Mouse (Mus musculus) liver, adult (tissue): ENCODE data around the gene Abca5.

ENCODE experiments used
- GATA4 ChIP-seq: IDR thresholded peaks from 2 replicates; pipeline ENCODE4 v1.6.1; 2014; ENCODE audit warnings: mild to moderate bottlenecking, low read length; ENCODE audit not compliant: insufficient replicate concordance

Abca5 gene

GRCm38 (mm10) chr11:110337289-110338245, at the start of gene Abca5:
Gene Abca5, minus strand, starts transcription at chr11:110337716.
- TF ChIP-seq GATA4 = no peak

GRCm38 (mm10) chr11:110385487-110385886, 48.0 kb upstream of the Abca5 start:
- TF ChIP-seq GATA4 = no peak

- TF ChIP-seq GATA4 = no peak
These were observed 42.8 kb upstream of the Abca5 start for GRCm38 (mm10) chr11:110380310-110380668.

GRCm38 (mm10) chr11:110379661-110380309, 42.3 kb upstream of the Abca5 start:
- no peak for TF ChIP-seq GATA4

- no peak for TF ChIP-seq GATA4
These were observed 36.5 kb upstream of the Abca5 start for GRCm38 (mm10) chr11:110374036-110374435.

GRCm38 (mm10) chr11:110372266-110372954, 34.9 kb upstream of the Abca5 start:
- TF ChIP-seq GATA4 = no peak

GRCm38 (mm10) chr11:110371827-110372226, 34.3 kb upstream of the Abca5 start:
- no peak for TF ChIP-seq GATA4

- no peak for TF ChIP-seq GATA4
These were observed 31.9 kb upstream of the Abca5 start for GRCm38 (mm10) chr11:110369312-110370019.

GRCm38 (mm10) chr11:110367638-110368037, 30.1 kb upstream of the Abca5 start:
- TF ChIP-seq GATA4 = peak; percentile 61

GRCm38 (mm10) chr11:110366902-110367301, 29.4 kb upstream of the Abca5 start:
- no peak for TF ChIP-seq GATA4

- no peak for TF ChIP-seq GATA4
These were observed 27.5 kb upstream of the Abca5 start for GRCm38 (mm10) chr11:110365016-110365415.

GRCm38 (mm10) chr11:110357756-110358551, 20.4 kb upstream of the Abca5 start:
- no peak for TF ChIP-seq GATA4

- no peak for TF ChIP-seq GATA4
These were observed 16.7 kb upstream of the Abca5 start for GRCm38 (mm10) chr11:110354261-110354660.

- no peak for TF ChIP-seq GATA4
These were observed 10.7 kb upstream of the Abca5 start for GRCm38 (mm10) chr11:110348170-110348569.
